Mouse (Mus musculus) CH12.LX (cell line): Measurements from ENCODE around the gene Gse1.

Source experiments
- CTCF ChIP-seq, 2 experiments: IDR thresholded peaks in 1 of 2; conservative IDR thresholded peaks in 1 of 2; 2 replicates each; pipeline ENCODE4 v1.5.1; 2011 to 2012; ENCODE audit warnings: low read depth in 2 of 2, low read length in 2 of 2, improper control_type of control experiment in 1 of 2, inconsistent platforms in 1 of 2, mild to moderate bottlenecking in 1 of 2, moderate library complexity in 1 of 2
- ELF1 ChIP-seq: IDR thresholded peaks from 2 replicates; pipeline ENCODE4 v1.6.1; 2014; ENCODE audit warnings: low read depth, mild to moderate bottlenecking, inconsistent platforms, low read length, improper control_type of control experiment
- JUND ChIP-seq: conservative IDR thresholded peaks from 2 replicates; pipeline ENCODE4 v1.6.1; 2011; ENCODE audit warnings: low read depth, low read length, improper control_type of control experiment
- MAX ChIP-seq: IDR thresholded peaks from 2 replicates; pipeline ENCODE4 v1.6.1; 2011; ENCODE audit warnings: low read length, improper control_type of control experiment
- MEF2A ChIP-seq: IDR thresholded peaks from 2 replicates; pipeline ENCODE4 v1.6.1; 2014; ENCODE audit warnings: low read depth, mild to moderate bottlenecking, inconsistent platforms, low read length, improper control_type of control experiment, borderline replicate concordance
- POLR2A ChIP-seq: IDR thresholded peaks from 2 replicates; pipeline ENCODE4 v1.6.1; 2011; ENCODE audit warnings: low read depth, mild to moderate bottlenecking, improper control_type of control experiment, low read length
- TCF12 ChIP-seq: IDR thresholded peaks from 2 replicates; pipeline ENCODE4 v1.6.1; 2014; ENCODE audit warnings: low read depth, mild to moderate bottlenecking, inconsistent platforms, low read length, improper control_type of control experiment
- USF1 ChIP-seq: IDR thresholded peaks from 2 replicates; pipeline ENCODE4 v1.6.1; 2014; ENCODE audit warnings: low read depth, mild to moderate bottlenecking, inconsistent platforms, low read length, improper control_type of control experiment

DNA sequence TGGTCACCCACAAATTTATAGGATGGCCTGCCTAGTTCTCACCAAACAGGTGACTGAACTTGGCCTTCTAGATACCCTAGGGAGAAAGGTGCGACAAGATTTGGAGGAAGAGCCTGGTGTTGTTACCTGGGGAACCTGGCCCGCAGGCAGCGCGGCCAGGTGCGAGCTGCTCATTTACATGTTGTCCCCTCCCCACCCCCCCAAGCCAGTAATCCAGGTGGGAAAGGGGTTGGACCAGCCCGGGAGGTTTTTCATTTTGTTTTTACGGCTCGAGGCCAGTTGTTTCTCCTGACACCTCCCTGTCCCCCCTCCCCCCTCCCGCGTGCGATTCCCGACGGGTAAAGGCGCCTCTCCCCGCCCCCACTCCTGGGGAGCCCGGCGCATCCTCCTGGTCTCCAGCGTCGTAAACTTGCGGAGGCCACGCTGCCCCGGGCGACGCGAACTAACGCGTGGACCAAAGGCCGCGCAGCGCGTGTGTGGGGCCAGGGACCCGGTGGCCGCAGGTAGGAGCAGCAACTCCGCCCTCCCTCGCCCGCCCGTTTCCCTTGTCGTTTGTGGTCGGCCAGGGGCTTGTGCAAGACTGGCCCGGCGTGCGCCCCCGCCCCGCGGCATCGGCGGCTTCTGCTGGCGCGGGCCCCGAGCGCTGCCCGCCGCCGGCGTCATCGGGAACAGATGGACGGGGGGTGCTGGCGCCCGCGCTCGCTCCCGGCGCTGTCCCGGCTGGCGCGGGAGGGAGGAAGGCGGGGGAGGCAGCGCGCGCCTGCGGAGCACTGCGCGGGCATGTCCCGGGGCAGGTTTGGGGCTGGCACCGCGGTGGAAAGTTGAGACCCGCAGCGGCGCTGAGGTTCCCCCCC, 307.4 kb downstream of the Gse1 start:
- no peak for TF ChIP-seq MEF2A
- no peak for TF ChIP-seq JUND
- TF ChIP-seq CTCF (conservative IDR thresholded peaks at IDR 0.05 in 1 of 2, IDR thresholded peaks at IDR 0.05 in 1 of 2; ENCODE audit: low read depth in 2 of 2, low read length in 2 of 2) = no peak
- no peak; the same call in 1 of the 2 replicates for TF ChIP-seq MAX
- TF ChIP-seq TCF12 = 0 out of 2 replicates have a peak, but pooled peaks have one; percentile 9
- no peak for TF ChIP-seq POLR2A
- no peak for TF ChIP-seq ELF1
- no peak for TF ChIP-seq USF1
